Mouse (Mus musculus) embryonic facial prominence, embryonic 15.5 days (tissue): ENCODE data around the gene Elmo2. TPM values are rescaled to one million over a fixed set of nuclear protein-coding genes. Genes with fewer than 3 reads are reported as not detected.

Experiments
- ATAC-seq: fragments of 200-750 bp; cut with Nextera tagmentation; 2 replicates; pipeline ENCODE4 v1.8.0; 2017; ENCODE audit warnings: low read depth, moderate TSS enrichment; ENCODE audit not compliant: insufficient number of reproducible peaks, low FRiP score, low TSS enrichment
- H3K27ac ChIP-seq: fragments of 300-500 bp; sonication (generic); replicated peaks from 2 replicates; pipeline ENCODE4 v1.5.1; 2015; ENCODE audit warnings: mild to moderate bottlenecking, inconsistent platforms
- H3K27me3 ChIP-seq: fragments of 300-500 bp; sonication (generic); 2 replicates; pipeline ENCODE4 v1.6.1; 2015; ENCODE audit warnings: inconsistent platforms
- H3K36me3 ChIP-seq: fragments of 300-500 bp; sonication (generic); 2 replicates; pipeline ENCODE4 v1.6.1; 2015; ENCODE audit warnings: mild to moderate bottlenecking, inconsistent platforms
- H3K4me1 ChIP-seq: fragments of 300-500 bp; sonication (generic); 2 replicates; pipeline ENCODE4 v1.6.1; 2015; ENCODE audit warnings: inconsistent platforms
- H3K4me2 ChIP-seq: fragments of 300-500 bp; sonication (generic); replicated peaks from 2 replicates; pipeline ENCODE4 v1.6.1; 2015; ENCODE audit warnings: mild to moderate bottlenecking, inconsistent platforms
- H3K4me3 ChIP-seq: fragments of 300-500 bp; sonication (generic); replicated peaks from 2 replicates; pipeline ENCODE4 v1.5.1; 2015; ENCODE audit warnings: mild to moderate bottlenecking, inconsistent platforms
- H3K9ac ChIP-seq: fragments of 300-500 bp; sonication (generic); 2 replicates; pipeline ENCODE4 v1.6.1; 2015; ENCODE audit warnings: inconsistent platforms
- H3K9me3 ChIP-seq: fragments of 300-500 bp; sonication (generic); replicated peaks from 2 replicates; pipeline ENCODE4 v1.6.1; 2016; ENCODE audit warnings: inconsistent platforms
- WGBS: fragments of 180-500 bp; shearing (Covaris S2); methylation state at CpG from one replicate; pipeline ENCODE4 v1.1.7; 2015; 5-methylcytosine and 5-hydroxymethylcytosine counted together
- polyA plus RNA-seq: library from polyadenylated mRNA; unstranded; fragments of >200 nt; fragmentation: Nextera tagmentation; extraction: Ambion mirVana; gene quantifications from 2 replicates; pipeline ENCODE4 v1.2.1, GENCODE M21; 2015

The Elmo2 gene
- polyA plus RNA-seq, 1 experiment from 2014 or later: 91.3 TPM

GRCm38 (mm10) chr2:165351828-165352513 is 25.7 kb upstream of the Elmo2 start:
- Histone ChIP-seq H3K27me3 (0 out of 2 replicates have a peak, but pooled peaks cover 3% of the 10 kb centered on the region), H3K27ac (no peak overlapping the region), H3K9ac (no peak overlapping the region), H3K4me3 (no peak overlapping the region), H3K9me3 (peaks cover 17% of the 10 kb centered on the region), H3K36me3 (0 out of 2 replicates have a peak, but pooled peaks cover 2% of the 10 kb centered on the region), H3K4me1 (no peaks in the 10 kb centered on the region), H3K4me2 (no peak overlapping the region)
- ATAC-seq: no peak
- 88% methylated on average over 20 of the region's 20 CpGs for WGBS

GRCm38 (mm10) chr2:165349466-165349865 is 23.2 kb upstream of the Elmo2 start:
- H3K27ac ChIP-seq: no peak overlapping the region
- WGBS: 20% methylated on average over 8 of the region's 8 CpGs
- 0 out of 2 replicates have a peak, but pooled peaks cover 2% of the 10 kb centered on the region for H3K36me3 ChIP-seq
- H3K4me3 ChIP-seq: no peak overlapping the region
- no peak overlapping the region for H3K4me2 ChIP-seq
- no peak overlapping the region for H3K9ac ChIP-seq
- ATAC-seq: no peak
- no peaks in the 10 kb centered on the region for H3K4me1 ChIP-seq
- 0 out of 2 replicates have a peak, but pooled peaks cover 3% of the 10 kb centered on the region for H3K27me3 ChIP-seq
- H3K9me3 ChIP-seq: peaks cover 17% of the 10 kb centered on the region

- Histone ChIP-seq H3K27ac (no peak overlapping the region), H3K36me3 (no peaks in the 10 kb centered on the region), H3K4me2 (no peak overlapping the region), H3K27me3 (0 out of 2 replicates have a peak, but pooled peaks cover 3% of the 10 kb centered on the region), H3K9ac (no peak overlapping the region), H3K4me1 (no peaks in the 10 kb centered on the region), H3K9me3 (no peaks in the 10 kb centered on the region), H3K4me3 (no peak overlapping the region)
- no peak for ATAC-seq
- WGBS: 89% methylated on average over 5 of the region's 5 CpGs
Measured at GRCm38 (mm10) chr2:165346180-165346579, 19.9 kb upstream of the Elmo2 start.

- H3K9ac ChIP-seq: no peak overlapping the region
- H3K9me3 ChIP-seq: no peaks in the 10 kb centered on the region
- no peaks in the 10 kb centered on the region for H3K36me3 ChIP-seq
- H3K27ac ChIP-seq: no peak overlapping the region
- no peak overlapping the region for H3K4me3 ChIP-seq
- WGBS: 23% methylated on average over 3 of the region's 3 CpGs
- 0 out of 2 replicates have a peak, but pooled peaks cover 3% of the 10 kb centered on the region for H3K4me1 ChIP-seq
- no peak overlapping the region for H3K4me2 ChIP-seq
- H3K27me3 ChIP-seq: peaks cover 2% of the 10 kb centered on the region; the same call in 1 of the 2 replicates
- no peak for ATAC-seq
Measured at GRCm38 (mm10) chr2:165337191-165337590, 10.9 kb upstream of the Elmo2 start.

- Histone ChIP-seq H3K36me3 (no peaks in the 10 kb centered on the region), H3K9me3 (no peaks in the 10 kb centered on the region), H3K27ac (no peak overlapping the region), H3K4me2 (no peak overlapping the region; the same call in 1 of the 2 replicates), H3K27me3 (no peaks in the 10 kb centered on the region), H3K4me1 (0 out of 2 replicates have a peak, but pooled peaks cover 3% of the 10 kb centered on the region), H3K4me3 (no peak overlapping the region), H3K9ac (no peak overlapping the region)
- 44% methylated on average over 14 of the region's 14 CpGs for WGBS
- ATAC-seq: no peak
Measured at GRCm38 (mm10) chr2:165332610-165333210, 6.4 kb upstream of the Elmo2 start.

- ATAC-seq: no peak
- 49% methylated on average over 3 of the region's 3 CpGs for WGBS
- H3K4me2 ChIP-seq: no peak overlapping the region
Measured at GRCm38 (mm10) chr2:165329703-165330102, 3.4 kb upstream of the Elmo2 start.

GRCm38 (mm10) chr2:165328746-165329145 is 2.5 kb upstream of the Elmo2 start:
- 73% methylated on average over 5 of the region's 5 CpGs for WGBS
- H3K9me3 ChIP-seq: no peaks in the 10 kb centered on the region
- no peak overlapping the region for H3K4me2 ChIP-seq
- no peaks in the 10 kb centered on the region for H3K36me3 ChIP-seq
- H3K4me3 ChIP-seq: no peak overlapping the region
- peaks cover 27% of the 10 kb centered on the region for H3K4me1 ChIP-seq
- H3K9ac ChIP-seq: no peak overlapping the region
- no peak overlapping the region for H3K27ac ChIP-seq
- no peaks in the 10 kb centered on the region for H3K27me3 ChIP-seq
- no peak for ATAC-seq

More at GRCm38 (mm10) chr2:165329703-165330102, 3.4 kb upstream of the Elmo2 start:
- H3K4me1 ChIP-seq: peaks cover 18% of the 10 kb centered on the region
- no peak overlapping the region for H3K9ac ChIP-seq
- H3K27ac ChIP-seq: no peak overlapping the region
- no peaks in the 10 kb centered on the region for H3K9me3 ChIP-seq
- H3K36me3 ChIP-seq: no peaks in the 10 kb centered on the region
- no peak overlapping the region for H3K4me3 ChIP-seq
- no peaks in the 10 kb centered on the region for H3K27me3 ChIP-seq

GRCm38 (mm10) chr2:165327386-165327785 is 1.1 kb upstream of the Elmo2 start:
- Histone ChIP-seq H3K9ac (no peak overlapping the region), H3K27me3 (no peaks in the 10 kb centered on the region), H3K27ac (no peak overlapping the region), H3K4me3 (0 out of 2 replicates have a peak overlapping the region, but pooled peaks have one; percentile 74), H3K9me3 (no peaks in the 10 kb centered on the region), H3K4me2 (peak overlapping the region; percentile 90), H3K36me3 (no peaks in the 10 kb centered on the region), H3K4me1 (peaks cover 34% of the 10 kb centered on the region)
- no peak for ATAC-seq
- WGBS: 54% methylated on average over 7 of the region's 7 CpGs

GRCm38 (mm10) chr2:165325521-165326303 is 567 bp downstream of the Elmo2 start:
- Histone ChIP-seq H3K4me2 (peak overlapping the region; percentile 90), H3K27me3 (no peaks in the 10 kb centered on the region), H3K4me3 (peak overlapping the region; percentile 74), H3K9me3 (no peaks in the 10 kb centered on the region), H3K36me3 (no peaks in the 10 kb centered on the region), H3K9ac (peak overlapping the region; percentile 69), H3K27ac (peak overlapping the region; percentile 86), H3K4me1 (peaks cover 50% of the 10 kb centered on the region)
- under 1% methylated on average over 30 of the region's 30 CpGs for WGBS
- peak; percentile 9 for ATAC-seq

- peak overlapping the region; percentile 90 for H3K4me2 ChIP-seq
- no peak for ATAC-seq
- no peaks in the 10 kb centered on the region for H3K9me3 ChIP-seq
- peak overlapping the region; percentile 74; the same call in 1 of the 2 replicates for H3K4me3 ChIP-seq
- H3K27ac ChIP-seq: peak overlapping the region; percentile 34; the same call in 1 of the 2 replicates
- no peaks in the 10 kb centered on the region for H3K36me3 ChIP-seq
- peaks cover 61% of the 10 kb centered on the region for H3K4me1 ChIP-seq
- H3K9ac ChIP-seq: no peak overlapping the region
- 26% methylated on average over 5 of the region's 5 CpGs for WGBS
- no peaks in the 10 kb centered on the region for H3K27me3 ChIP-seq
Measured at GRCm38 (mm10) chr2:165323928-165324327, 2.4 kb downstream of the Elmo2 start.

GRCm38 (mm10) chr2:165323484-165323883 is 2.8 kb downstream of the Elmo2 start:
- Histone ChIP-seq H3K9ac (no peak overlapping the region), H3K9me3 (no peaks in the 10 kb centered on the region), H3K36me3 (no peaks in the 10 kb centered on the region), H3K4me2 (no peak overlapping the region; the same call in 1 of the 2 replicates), H3K4me1 (peaks cover 66% of the 10 kb centered on the region), H3K4me3 (no peak overlapping the region), H3K27ac (0 out of 2 replicates have a peak overlapping the region, but pooled peaks have one; percentile 34), H3K27me3 (no peaks in the 10 kb centered on the region)
- ATAC-seq: no peak
- WGBS: 80% methylated on average over 5 of the region's 5 CpGs
